Mouse (Mus musculus) frontal cortex, postnatal 36 days (tissue): ENCODE results near the gene Arid3a.
"Not testable (repeated sequence)": the region's sequence is repeated elsewhere in the genome, so short reads cannot be mapped to it uniquely, and the experiment has no call there.

ENCODE experiments used
- DNase-seq, 2 experiments: peaks; one replicate each; pipeline ENCODE4 v3.0.0; 2022; ENCODE audit warnings: low spot score in 2 of 2

The Arid3a gene

DNA sequence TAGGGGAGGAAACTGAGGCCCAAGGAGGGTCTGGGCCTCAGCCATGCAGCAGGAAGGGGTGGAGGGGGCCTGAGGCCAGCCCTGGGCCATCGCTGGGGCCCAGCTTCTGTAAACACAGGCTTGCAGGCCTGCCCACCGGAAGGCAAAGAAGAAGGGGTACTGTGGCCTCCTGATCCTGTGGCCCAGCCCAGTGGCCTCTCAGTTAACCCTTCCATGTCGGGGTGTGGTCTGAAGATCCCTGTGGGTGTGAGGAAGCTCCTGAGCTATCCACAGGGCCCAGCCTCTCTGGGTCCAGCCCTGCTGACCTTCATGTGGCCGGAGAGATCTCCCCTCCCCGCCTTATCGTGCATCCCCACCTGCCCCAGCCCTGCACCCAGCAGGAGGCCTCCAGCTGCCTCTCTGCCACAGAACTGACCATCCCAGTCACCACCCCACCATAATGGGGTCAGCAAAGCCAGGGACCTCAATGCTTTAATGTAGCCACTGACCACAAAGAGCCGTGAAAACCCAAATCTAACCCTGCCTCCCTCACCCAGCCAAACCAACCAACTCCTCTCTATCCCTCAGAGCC is 20.0 kb downstream of the Arid3a start:
- DNase-seq, result no peak

GRCm38 (mm10) chr10:79947502-79947901 is 20.7 kb downstream of the Arid3a start:
- no peak for DNase-seq

DNA sequence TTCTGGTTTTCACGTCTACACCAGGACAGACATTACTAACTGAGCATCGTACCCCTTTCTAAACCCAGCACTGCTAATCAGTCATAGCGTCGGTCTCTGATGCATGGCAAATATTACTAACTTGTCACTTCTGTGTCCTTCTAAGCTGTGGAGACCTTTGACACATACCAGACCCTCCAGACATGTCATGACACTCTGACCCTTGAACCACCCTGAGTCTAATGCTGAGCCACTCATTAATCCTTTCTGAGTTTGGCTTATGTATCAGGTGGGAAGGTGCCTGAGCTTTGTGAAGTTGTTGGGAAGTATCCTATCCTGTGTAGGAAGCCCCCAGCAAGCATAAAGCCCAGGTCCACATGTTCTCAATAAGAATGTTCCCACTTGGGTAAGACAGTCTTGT is 23.0 kb downstream of the Arid3a start:
- DNase-seq, result no peak

DNA sequence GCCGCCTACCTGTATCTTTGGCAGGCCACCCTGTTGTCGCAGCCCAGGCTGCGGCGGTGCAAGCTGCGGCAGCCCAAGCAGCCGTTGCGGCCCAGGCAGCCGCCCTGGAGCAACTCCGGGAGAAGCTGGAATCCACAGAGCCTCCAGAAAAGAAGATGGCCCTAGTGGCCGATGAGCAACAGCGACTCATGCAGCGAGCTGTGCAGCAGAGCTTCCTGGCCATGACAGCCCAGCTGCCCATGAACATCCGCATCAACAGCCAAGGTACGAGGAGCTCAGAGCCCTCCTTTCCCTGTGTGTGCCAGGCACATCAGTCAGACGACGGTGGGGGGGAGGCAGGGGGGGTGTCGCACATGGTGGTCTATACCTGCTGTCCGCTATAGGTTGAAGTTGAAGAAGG is 23.8 kb downstream of the Arid3a start:
- DNase-seq, result no peak

DNA sequence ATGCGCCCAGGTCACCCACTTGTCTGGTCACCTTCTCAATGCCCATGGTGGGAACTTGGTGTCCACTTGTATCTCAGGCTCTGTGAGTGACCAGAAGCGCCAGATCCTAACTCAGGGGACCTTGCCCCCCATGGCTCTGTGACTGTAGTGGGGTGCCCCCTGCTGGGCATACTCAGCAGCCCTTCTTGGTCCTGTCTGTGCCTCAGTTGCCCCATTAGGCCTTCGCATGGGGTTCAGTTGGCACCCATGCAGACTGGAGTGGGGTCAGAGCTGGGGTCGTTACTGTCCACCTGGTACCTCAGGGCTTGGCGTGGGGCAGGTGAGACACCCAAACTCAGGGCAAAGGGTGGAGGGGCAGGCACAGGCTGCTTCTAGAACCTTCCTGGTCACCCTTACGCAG is 27.1 kb downstream of the Arid3a start:
- DNase-seq, result no peak

DNA sequence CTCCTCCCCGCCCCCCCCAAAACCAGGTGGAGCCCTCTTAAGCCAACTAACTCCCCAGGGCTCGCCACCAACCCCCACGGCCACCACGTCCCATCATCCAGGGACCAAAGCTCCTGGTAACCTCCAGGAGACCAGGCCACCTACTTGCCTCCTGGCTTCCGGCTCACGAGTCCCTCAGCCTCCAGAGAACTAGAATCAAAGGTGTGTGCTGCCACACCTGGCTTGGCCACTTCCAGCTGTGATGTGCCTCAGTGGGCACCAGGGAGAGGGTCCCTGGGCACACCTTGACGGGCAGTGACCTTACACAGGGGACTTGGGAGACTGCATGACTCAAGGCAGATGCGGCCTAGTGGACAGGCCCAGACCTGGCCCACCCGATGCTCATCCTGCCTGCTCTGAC is 28.8 kb downstream of the Arid3a start:
- DNase-seq, result no peak

- DNase-seq, result no peak
Measured at GRCm38 (mm10) chr10:79956643-79957154, 29.9 kb downstream of the Arid3a start.

- peak; percentile 76 to 77 for DNase-seq
Measured at GRCm38 (mm10) chr10:79958140-79958816, 31.4 kb downstream of the Arid3a start.

DNA sequence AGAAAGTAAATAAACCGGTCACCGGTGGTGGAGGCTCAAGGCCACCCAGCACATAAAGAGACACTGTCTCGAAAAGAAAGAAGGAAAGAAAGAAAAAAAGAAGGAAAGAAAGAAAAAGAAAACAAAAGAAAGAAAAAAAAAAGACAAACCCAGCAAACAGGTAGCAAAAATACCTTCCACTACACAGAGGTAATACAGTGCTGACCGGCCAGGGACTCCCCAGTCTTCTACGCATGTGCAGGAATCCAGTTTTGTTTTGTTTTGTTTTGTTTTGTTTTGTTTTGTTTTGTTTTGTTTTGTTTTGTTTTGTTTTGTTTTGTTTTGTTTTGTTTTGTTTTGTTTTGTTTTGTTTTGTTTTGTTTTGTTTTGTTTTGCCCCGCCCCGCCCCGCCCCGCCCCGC is 32.6 kb downstream of the Arid3a start:
- not testable (repeated sequence) for DNase-seq

DNA sequence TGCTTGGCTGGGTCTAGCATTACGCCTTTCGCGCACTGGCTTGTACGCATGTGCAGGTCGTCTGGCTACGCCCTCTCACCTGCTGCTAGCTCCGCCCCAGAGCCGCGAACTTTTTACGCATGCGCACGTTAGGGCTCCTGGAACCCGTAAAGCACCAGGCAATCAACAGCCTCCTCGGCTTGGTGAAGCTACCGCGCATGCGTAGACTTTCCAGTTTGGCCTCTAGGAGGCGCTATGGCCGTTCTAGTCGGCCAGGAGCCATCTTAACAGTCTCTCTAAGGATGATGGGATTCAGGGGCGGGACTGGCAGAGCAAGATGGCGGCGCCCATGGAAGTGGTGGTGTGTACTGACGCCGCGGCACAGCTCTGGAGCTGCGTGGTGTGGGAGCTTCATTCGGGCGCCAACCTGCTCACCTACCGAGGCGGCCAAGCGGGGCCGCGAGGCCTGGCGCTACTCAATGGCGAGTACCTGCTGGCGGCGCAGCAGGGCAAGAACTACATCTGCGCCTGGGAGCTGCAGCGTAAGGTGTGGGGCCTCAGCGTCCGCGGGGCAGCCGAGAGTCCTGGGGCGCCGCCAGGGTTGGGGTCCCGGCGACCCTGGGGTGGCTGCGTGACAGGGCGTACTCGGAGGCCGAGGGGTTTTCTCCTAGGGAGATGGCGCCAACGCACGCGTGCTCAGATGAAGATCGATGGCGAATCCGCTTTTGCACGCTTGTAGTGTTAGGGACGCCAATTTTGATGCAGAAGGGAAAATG is 33.2 kb downstream of the Arid3a start, which contains the start of gene Wdr18:
Wdr18 (plus strand) TSS at position 306 of the 755 bp plus-strand sequence.
- DNase-seq, result peak; percentile 100

DNA sequence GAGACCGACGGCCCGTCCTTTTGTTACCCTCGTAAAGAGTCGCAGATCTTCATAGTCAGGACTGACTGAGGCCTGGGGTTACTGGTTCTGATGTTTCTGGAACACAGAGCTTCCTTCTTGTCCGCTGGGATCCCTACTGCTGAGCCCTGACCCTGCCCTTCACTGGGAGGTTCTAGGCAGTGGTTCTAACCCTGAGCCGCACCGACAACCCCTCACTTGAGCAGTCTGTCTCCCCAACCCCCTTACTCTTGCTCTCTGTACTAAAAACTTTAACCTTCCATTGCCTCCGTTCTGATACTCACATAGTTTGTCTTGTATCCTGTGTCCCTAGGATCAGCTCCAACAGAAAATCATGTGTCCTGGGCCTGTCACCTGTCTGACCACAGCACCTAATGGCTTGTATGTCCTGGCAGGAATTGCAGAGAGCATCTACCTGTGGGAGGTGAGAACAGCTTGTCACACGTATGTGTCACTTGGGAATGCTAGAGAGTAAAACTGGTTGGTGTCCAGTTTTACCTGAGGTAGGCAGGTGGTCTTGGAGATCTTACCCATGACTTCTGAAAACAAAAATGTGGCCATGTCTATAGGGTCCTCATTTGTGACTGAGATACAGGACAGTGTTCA is 33.9 kb downstream of the Arid3a start:
- DNase-seq, result no peak

DNA sequence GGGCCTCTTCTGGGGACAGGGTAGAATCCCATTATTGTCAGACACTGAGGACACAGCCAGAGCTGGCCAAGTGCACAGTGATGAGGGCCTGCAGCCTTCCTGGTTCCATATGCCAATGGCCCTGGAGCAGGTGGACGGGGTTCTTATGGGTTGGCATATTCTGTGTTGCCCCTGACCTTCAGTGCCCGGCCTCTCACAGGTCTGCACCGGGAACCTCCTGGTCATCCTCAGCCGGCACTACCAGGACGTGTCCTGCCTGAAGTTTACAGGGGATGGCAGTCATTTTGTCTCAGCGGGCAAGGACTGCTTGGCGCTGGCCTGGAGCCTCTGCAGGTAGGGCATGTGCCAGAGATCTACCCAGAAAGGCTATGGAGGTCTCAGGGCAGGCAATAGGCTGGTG is 37.9 kb downstream of the Arid3a start:
- no peak for DNase-seq

GRCm38 (mm10) chr10:79965325-79965724 is 38.5 kb downstream of the Arid3a start:
- no peak for DNase-seq

DNA sequence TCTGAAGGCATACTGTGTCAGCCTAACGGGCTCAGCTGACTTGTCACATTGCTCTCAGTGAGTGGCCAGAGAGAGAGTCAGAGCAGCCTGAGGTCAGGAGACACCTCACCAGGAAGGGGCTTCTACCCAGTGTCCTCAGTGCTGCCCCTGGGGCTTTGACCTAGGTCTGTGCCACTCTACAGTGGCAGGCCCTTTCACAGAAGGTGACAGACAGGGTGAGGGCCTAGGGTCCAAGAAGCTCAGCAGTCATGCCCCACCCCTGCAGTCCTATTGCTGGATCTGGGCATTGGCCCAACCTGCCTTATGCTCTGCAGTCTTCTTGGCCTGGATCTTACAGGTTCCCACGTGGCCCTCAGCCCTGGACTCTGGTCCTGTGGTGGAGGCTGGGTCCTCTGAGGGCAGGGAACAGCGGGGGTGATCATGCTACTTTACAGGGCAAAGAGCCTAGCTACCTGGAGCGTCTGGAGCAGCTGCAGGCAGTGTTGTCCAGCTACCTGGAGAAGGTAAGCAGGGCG is 40.1 kb downstream of the Arid3a start:
- DNase-seq, result no peak

DNA sequence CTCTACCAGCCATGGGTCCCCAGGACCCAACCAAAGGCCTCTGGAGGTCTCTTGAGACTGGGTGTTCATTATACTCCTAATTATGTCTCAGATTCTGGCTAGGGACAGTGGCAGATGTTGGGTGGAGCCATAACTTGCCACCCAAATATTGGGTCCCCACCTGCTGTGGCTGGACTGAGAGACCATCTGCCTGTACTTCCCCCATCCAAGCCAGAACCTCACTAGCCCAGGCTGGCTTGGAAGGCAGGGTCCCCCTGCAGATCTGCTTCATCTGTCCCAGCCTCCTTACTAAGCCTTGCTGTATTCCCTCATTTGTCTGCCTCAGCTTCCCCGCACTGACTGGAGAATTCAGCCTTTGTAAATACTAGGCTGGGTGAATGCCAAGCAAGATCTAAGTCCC is 41.3 kb downstream of the Arid3a start:
- DNase-seq, result no peak

DNA sequence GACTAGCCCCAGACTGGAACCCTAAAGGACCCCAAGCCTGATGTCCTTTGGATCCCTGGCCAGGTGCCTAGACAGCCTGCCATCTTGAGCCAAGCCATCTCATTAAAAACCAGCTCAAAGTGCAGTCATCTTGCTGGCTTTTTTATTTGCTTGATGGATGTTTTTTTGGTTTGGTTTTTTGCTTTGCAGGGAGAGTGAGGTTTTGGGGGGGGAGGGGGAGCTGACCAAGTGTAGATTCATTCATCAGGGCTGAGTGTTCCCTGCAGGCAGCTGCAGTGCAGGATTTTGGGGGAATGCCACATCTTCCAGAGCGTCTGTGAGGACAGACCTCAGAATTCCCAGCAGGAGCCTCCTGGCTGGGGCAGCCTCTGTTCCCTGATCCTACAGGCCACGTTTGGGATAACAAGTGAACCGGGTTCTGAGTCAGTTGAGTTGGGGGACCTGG is 42.3 kb downstream of the Arid3a start:
- no peak for DNase-seq

GRCm38 (mm10) chr10:79970415-79971182 is 43.8 kb downstream of the Arid3a start, which contains the start of gene Grin3b:
TSS of gene Grin3b (plus strand) at chr10:79970715.
- DNase-seq, result no peak

GRCm38 (mm10) chr10:79971183-79971497 is 44.3 kb downstream of the Arid3a start:
- no peak for DNase-seq

DNA sequence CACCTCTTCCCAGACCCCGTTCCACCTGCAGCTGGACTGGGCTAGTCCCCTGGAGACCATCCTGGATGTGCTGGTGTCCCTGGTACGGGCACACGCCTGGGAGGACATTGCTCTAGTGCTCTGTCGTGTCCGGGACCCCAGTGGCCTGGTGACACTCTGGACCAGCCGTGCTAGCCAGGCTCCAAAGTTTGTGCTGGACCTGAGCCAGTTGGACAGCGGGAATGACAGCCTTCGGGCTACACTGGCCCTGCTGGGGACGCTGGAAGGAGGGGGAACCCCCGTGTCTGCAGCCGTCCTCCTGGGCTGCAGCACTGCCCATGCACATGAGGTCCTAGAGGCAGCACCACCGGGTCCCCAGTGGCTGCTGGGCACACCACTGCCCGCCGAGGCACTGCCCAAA is 46.0 kb downstream of the Arid3a start:
- DNase-seq, result no peak

DNA sequence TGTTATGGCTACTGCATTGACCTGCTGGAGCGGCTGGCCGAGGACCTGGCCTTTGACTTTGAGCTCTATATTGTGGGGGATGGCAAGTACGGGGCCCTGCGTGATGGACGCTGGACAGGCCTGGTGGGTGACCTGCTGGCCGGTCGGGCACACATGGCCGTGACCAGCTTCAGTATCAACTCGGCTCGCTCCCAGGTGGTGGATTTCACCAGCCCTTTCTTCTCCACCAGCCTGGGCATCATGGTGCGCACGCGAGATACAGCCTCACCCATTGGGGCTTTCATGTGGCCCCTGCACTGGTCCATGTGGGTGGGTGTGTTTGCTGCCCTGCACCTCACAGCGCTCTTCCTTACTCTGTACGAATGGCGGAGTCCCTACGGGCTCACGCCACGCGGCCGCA is 47.2 kb downstream of the Arid3a start:
- no peak for DNase-seq

DNA sequence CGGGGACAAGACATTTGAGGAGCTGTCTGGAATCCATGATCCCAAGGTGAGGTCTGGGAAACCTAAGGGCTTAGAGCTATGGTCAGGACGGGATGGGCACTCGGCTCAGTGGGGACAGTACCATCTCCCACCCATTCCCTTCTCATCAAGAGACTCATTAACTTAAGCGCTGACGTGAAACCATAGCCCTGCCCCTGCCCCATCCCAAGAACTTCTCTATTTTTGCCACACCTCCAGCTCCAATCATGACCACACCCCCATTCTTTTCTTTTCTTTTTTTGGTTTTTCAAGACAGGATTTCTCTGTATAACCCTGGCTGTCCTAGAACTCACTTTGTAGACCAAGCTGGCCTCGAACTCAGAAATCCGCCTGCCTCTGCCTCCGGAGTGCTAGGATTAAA is 47.8 kb downstream of the Arid3a start:
- DNase-seq, result no peak
